Mouse (Mus musculus): ENCODE data around the gene Mau2. TPM values are rescaled to one million over a fixed set of nuclear protein-coding genes. Genes with fewer than 3 reads are reported as not detected.
A peak's percentile ranks its signal among the peaks of the same experiment; 100 is the strongest.

The Mau2 gene
- polyA plus RNA-seq (2014; fragmentation: Nextera tagmentation; extraction: Ambion mirVana) = 49.6 and 50.7 TPM in 2 replicates

- Histone ChIP-seq H3K36me3 (ENCODE audit: insufficient read depth) (no peaks in the 10 kb centered on the region), H3K9ac (peak within 1 kb of the TSS; percentile 95), H3K9me3 (ENCODE audit: low read depth, low read length) (no peaks in the 10 kb centered on the region), H3K4me2 (peak within 1 kb of the TSS; percentile 97), H3K27me3 (ENCODE audit: insufficient read depth, low read length) (no peaks in the 10 kb centered on the region), H3K4me1 (ENCODE audit: insufficient read depth) (peaks cover 9% of the 10 kb centered on the region), H3K27ac (ENCODE audit: low read depth) (peak within 1 kb of the TSS; percentile 80), H3K4me3 (ENCODE audit: low read depth, low read length) (peak within 1 kb of the TSS; percentile 98)
- TF ChIP-seq CTCF (IDR thresholded peaks at IDR 0.05; ENCODE audit: low read depth) = no peak
- DNase-seq = peak; percentile 99
- ATAC-seq (ENCODE audit: insufficient read depth) = peak; percentile 98
- WGBS = under 1% methylated on average over 65 of the region's 65 CpGs
These were observed at the start of gene Mau2, which contains the start of gene Sugp1 for GRCm38 (mm10) chr8:70042583-70043455. Gene Mau2 (minus strand): TSS chr8:70042734. Gene Sugp1 (plus strand): TSS chr8:70042813.

DNA sequence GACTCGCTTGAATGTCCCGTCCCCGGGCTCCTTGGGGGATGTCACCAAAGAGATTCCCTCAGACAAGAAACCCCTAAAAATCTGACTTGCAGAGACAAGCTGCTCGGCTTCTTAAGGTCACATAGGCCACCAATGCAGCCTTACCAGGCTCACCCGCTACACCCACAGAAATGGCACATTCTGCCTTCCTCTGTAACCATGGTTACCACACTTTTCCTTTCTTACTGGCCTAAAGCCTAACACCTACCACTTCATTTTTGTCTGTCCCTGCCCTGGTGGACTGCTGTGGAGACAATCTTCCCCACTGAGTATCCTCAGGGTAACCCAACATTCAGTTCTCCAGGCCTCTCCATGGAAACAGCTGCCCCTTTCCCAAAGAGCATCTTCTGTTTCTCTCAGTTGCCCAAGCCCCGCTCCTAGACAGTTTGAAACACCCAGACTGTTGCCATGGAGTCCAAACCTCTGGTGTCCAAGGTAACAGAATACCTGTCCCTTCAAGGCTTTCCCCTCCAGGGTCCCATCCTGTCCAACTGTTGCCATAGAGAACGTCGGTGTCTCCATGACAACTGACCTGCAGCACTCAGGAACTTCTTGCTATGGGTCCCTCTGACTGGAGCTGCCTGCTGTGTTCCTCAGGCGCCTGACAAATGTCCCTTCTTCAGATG lies 46.9 kb upstream of the Mau2 start:
- Histone ChIP-seq H3K36me3 (ENCODE audit: insufficient read depth) (no peaks in the 10 kb centered on the region), H3K4me2 (no peak overlapping the region), H3K27me3 (ENCODE audit: insufficient read depth, low read length) (peaks cover 69% of the 10 kb centered on the region), H3K9ac (no peak overlapping the region), H3K4me1 (ENCODE audit: insufficient read depth) (no peaks in the 10 kb centered on the region), H3K27ac (ENCODE audit: low read depth) (no peak overlapping the region), H3K4me3 (ENCODE audit: low read depth, low read length) (no peak overlapping the region), H3K9me3 (ENCODE audit: low read depth, low read length) (no peaks in the 10 kb centered on the region)
- TF ChIP-seq CTCF (IDR thresholded peaks at IDR 0.05; ENCODE audit: low read depth) = no peak
- 58% methylated on average over 9 of the region's 9 CpGs for WGBS
- DNase-seq (no peak), ATAC-seq (ENCODE audit: insufficient read depth) (no peak)

DNA sequence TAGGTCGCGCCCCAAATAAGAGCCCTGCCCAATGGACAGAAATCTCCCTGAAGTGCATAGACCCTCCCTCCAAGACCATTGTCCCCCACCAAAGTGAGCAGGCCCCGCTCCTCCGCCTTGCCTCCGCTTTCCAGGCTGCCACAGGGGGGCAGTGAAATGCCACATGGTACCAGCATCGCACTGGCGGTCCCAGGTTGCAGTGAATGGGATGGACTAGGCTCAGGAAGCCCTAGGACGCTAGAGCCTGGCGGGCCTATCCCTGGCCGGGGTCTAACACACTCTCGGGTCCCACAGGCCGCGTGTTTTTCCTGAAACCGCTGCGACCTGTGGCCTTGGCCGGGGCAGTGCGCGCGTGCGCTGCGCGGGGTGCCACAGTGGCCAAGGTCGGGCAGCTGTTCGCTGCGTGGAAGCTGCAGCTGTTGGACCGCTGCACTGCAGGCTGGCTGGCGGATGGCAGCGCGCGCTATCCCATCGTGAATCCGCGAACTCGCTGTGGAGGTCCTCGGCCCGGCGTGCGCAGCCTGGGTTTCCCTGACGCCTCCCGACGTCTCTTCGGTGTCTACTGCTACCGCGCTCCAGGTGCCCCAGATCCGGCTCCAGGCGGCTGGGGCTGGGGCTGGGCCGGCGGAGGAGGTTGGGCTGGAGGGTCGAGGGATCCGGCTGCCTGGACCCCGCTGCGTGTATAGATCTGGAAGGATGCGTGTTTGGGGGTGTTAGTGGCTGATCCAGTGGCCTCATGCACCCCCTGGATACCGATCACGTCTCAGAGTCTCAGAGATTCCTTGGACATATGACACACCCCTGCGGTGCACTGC lies 45.5 kb upstream of the Mau2 start:
- H3K27ac ChIP-seq (ENCODE audit: low read depth) = no peak overlapping the region
- no peak overlapping the region; the same call in 1 of the 2 replicates for H3K9ac ChIP-seq
- H3K4me3 ChIP-seq (ENCODE audit: low read depth, low read length) = peak overlapping the region; percentile 32
- no peaks in the 10 kb centered on the region for H3K4me1 ChIP-seq (ENCODE audit: insufficient read depth)
- no peaks in the 10 kb centered on the region for H3K9me3 ChIP-seq (ENCODE audit: low read depth, low read length)
- no peaks in the 10 kb centered on the region for H3K36me3 ChIP-seq (ENCODE audit: insufficient read depth)
- DNase-seq (peak; percentile 69), ATAC-seq (ENCODE audit: insufficient read depth) (peak; percentile 57)
- WGBS = 3% methylated on average over 56 of the region's 56 CpGs
- peak; percentile 76 for TF ChIP-seq CTCF (IDR thresholded peaks at IDR 0.05; ENCODE audit: low read depth)
- H3K27me3 ChIP-seq (ENCODE audit: insufficient read depth, low read length) = peaks cover 83% of the 10 kb centered on the region
- H3K4me2 ChIP-seq = peak overlapping the region; percentile 54

DNA sequence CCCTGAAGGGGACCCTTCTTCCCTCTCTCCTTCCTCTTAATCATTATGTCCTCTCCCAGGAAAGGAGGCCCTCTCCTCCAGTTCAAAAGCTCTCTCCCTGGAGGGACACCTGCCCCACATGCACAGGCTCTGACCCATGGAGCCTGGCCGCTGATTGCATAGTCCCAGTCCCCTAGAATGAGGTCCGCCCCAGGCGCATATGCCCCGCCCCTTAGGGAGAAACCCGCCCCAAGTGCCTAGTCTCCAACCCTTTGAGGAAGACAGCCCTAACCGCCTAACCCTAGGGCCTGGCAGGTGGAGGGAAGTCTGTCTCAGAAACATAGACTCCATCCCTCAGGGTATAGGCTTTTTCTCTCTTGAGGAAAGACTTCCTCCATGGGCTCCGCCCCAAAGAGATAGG lies 44.7 kb upstream of the Mau2 start:
- no peak for ATAC-seq (ENCODE audit: insufficient read depth)
- Histone ChIP-seq H3K4me2 (no peak overlapping the region), H3K9ac (no peak overlapping the region)

DNA sequence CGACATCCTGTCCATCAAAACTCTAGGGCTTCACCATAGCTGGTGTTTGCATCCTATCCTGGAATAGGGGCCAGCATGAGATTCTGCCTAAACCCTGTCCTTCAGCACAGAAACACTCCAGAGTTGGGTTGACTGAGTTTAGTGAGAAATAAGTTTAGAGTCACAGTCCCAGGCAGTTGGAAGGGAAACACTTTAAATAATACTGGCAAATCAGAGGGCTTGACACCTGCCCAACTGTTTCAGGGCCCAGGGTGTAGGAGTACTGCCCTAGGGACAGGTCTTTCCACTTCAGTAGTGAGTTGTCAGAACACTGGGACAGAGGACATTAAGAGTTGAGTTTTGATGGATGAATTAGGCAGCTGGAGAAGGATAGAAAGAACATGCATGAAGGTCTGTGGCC lies 43.6 kb upstream of the Mau2 start:
- no peak overlapping the region for H3K4me3 ChIP-seq (ENCODE audit: low read depth, low read length)
- H3K36me3 ChIP-seq (ENCODE audit: insufficient read depth) = no peaks in the 10 kb centered on the region
- H3K27me3 ChIP-seq (ENCODE audit: insufficient read depth, low read length) = peaks cover 93% of the 10 kb centered on the region
- ATAC-seq (ENCODE audit: insufficient read depth) (no peak), DNase-seq (no peak)
- WGBS = 39% methylated on average over 1 of the region's 1 CpGs
- H3K27ac ChIP-seq (ENCODE audit: low read depth) = no peak overlapping the region
- H3K4me1 ChIP-seq (ENCODE audit: insufficient read depth) = no peaks in the 10 kb centered on the region
- H3K9ac ChIP-seq = no peak overlapping the region
- TF ChIP-seq CTCF (IDR thresholded peaks at IDR 0.05; ENCODE audit: low read depth) = no peak
- no peaks in the 10 kb centered on the region for H3K9me3 ChIP-seq (ENCODE audit: low read depth, low read length)
- H3K4me2 ChIP-seq = no peak overlapping the region

More for the DNA sequence above, 44.7 kb upstream of the Mau2 start:
- no peak overlapping the region for H3K4me3 ChIP-seq (ENCODE audit: low read depth, low read length)
- H3K9me3 ChIP-seq (ENCODE audit: low read depth, low read length) = no peaks in the 10 kb centered on the region
- H3K36me3 ChIP-seq (ENCODE audit: insufficient read depth) = no peaks in the 10 kb centered on the region
- DNase-seq = no peak
- no peak overlapping the region for H3K27ac ChIP-seq (ENCODE audit: low read depth)
- no peaks in the 10 kb centered on the region for H3K4me1 ChIP-seq (ENCODE audit: insufficient read depth)
- WGBS = 3% methylated on average over 7 of the region's 7 CpGs
- peaks cover 90% of the 10 kb centered on the region for H3K27me3 ChIP-seq (ENCODE audit: insufficient read depth, low read length)
- no peak for TF ChIP-seq CTCF (IDR thresholded peaks at IDR 0.05; ENCODE audit: low read depth)

GRCm38 (mm10) chr8:70084191-70085065 lies 41.9 kb upstream of the Mau2 start:
- DNase-seq = peak; percentile 9
- Histone ChIP-seq H3K4me1 (ENCODE audit: insufficient read depth) (no peaks in the 10 kb centered on the region), H3K27me3 (ENCODE audit: insufficient read depth, low read length) (peaks cover 78% of the 10 kb centered on the region), H3K4me3 (ENCODE audit: low read depth, low read length) (peak overlapping the region; percentile 30), H3K9me3 (ENCODE audit: low read depth, low read length) (no peaks in the 10 kb centered on the region), H3K36me3 (ENCODE audit: insufficient read depth) (no peaks in the 10 kb centered on the region), H3K4me2 (peak overlapping the region; percentile 57), H3K9ac (no peak overlapping the region), H3K27ac (ENCODE audit: low read depth) (no peak overlapping the region)
- whole genome bisulfite sequencing = 2% methylated on average over 71 of the region's 71 CpGs
- no peak for ATAC-seq (ENCODE audit: insufficient read depth)
- peak; percentile 14; the same call in 1 of the 2 replicates for TF ChIP-seq CTCF (IDR thresholded peaks at IDR 0.05; ENCODE audit: low read depth)
